34 mouse cellular contexts compared by ENCODE assay signal in the genomic region with DNA sequence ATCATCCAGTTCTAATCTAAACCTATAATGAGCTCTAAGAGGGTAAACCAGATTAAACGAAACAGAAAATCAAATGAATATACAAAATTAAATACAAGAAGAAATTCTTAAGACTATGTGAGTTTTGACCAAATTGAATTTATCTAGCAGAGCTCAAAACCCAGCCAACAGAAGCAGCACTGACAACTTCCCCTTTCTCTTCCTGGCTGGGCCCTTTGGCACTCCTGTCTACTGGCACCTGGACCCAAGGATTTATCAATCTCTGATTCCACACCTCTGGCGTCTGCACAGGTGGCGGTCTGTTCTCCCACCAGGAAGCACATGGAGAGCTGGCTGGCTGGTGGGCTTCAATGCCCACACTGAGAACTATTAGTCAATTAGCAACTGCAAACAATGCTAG. TPM values are rescaled to one million over a fixed set of nuclear protein-coding genes. Genes with fewer than 3 reads are reported as not detected.
"Had no signal": no experiment of that assay in that cellular context is flagged by ENCODE, and none has a peak within 500 bp of the region (broad histone marks: within the 10 kb centered on the region; RNA-seq: fewer than 3 reads in every experiment).

No protein-coding gene starts in this region.

RNA-seq across cellular contexts. Expression of gene Slc7a15, which starts 39.0 kb away (rescaled TPM):
- total RNA-seq: left cerebral cortex, postnatal 10 days; left cerebral cortex, postnatal 25 days; left cerebral cortex, postnatal 36 days; left cerebral cortex, postnatal 4 days; liver, adult 2 months; megakaryocyte, adult 5-6 weeks; megakaryocyte-erythroid progenitor cell, adult 5-6 weeks; midbrain, postnatal 0 days; monocyte, adult 5-6 weeks had no signal
- polyA plus RNA-seq: limb, embryonic 10.5 days; limb, embryonic 11.5 days; limb, embryonic 12.5 days; limb, embryonic 13.5 days; limb, embryonic 14.5 days; limb, embryonic 15.5 days; liver, embryonic 11.5 days; liver, embryonic 12.5 days; liver, embryonic 13.5 days; lung, adult 2 months; lung, embryonic 14.5 days; lung, embryonic 15.5 days; lung, embryonic 16.5 days; lung, postnatal 0 days; macrophage; midbrain, embryonic 10.5 days; midbrain, embryonic 11.5 days; midbrain, embryonic 12.5 days; midbrain, embryonic 13.5 days; midbrain, embryonic 14.5 days; midbrain, embryonic 15.5 days; midbrain, embryonic 16.5 days; midbrain, postnatal 0 days; neural tube, embryonic 11.5 days; neural tube, embryonic 12.5 days; neural tube, embryonic 13.5 days had no signal
